Mouse (Mus musculus): ENCODE results near the gene Traf5.

The Traf5 gene

DNA sequence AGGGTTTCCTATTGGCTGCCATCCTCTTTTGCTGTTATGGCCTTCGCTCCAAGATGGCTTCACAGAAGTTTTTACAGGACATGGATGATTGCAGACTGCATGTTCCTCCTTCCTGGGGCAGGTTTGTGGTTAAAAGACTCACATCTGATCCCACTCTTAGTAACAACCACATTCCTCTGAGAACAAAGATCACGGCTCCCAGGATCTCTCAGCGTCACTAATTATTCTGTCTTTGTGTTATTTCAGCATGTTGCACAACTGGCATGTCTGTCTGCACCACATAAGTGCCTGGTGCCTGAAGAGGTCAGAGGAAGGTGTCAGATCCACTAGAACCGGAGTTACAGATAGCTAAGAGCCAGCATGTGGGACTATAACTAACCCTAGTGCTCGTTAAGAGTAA is 122.4 kb downstream of the Traf5 start:
- no peak for DNase-seq (ENCODE audit: low spot score)

GRCm38 (mm10) chr1:191964773-191965481 is 127.4 kb downstream of the Traf5 start:
- DNase-seq (ENCODE audit: low spot score) = peak; percentile 79

DNA sequence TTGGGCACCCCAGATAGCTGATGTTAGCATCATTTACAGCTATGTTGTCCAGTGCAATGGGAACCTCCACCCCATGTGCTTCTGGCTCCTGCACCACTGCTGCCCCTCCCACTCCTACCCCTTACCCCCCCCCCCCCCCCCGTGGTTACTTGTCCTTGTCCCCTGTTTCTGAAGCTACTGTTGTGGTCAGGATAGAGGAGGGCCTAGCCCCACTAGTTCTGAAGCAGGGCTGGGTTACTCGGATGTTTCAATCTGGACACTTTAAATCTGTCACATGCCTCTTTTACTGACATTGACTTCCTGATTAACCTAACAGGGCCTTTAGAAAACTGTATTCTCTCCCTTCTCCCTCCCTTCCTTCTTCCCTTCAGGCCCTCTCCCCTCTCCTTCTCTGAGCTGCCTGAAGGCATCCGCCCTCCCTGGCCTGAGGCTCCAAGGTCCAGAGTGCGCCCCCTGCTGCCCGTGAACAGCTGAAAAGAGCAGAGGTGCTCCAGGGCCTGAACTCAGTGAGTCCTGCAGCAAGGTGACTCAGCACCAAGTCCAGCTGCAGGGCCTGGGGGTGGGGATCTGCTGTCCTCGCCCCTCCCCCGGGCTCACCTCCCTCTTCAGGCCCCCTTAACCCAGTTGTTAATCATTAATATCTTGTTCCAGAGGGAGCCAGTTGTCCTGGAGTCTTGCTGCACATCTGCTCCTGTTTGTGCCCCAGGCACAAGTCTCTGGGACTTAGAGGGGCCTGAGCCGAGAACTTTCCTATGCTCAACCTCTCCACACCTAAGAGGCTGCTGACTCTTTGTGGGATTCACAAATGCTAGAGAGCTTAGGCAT is 128.2 kb downstream of the Traf5 start:
- peak; percentile 70 for DNase-seq (ENCODE audit: low spot score)

GRCm38 (mm10) chr1:191963413-191963812 is 128.9 kb downstream of the Traf5 start:
- no peak for DNase-seq (ENCODE audit: low spot score)

GRCm38 (mm10) chr1:191960946-191961345 is 131.4 kb downstream of the Traf5 start:
- DNase-seq (ENCODE audit: low spot score) = no peak

DNA sequence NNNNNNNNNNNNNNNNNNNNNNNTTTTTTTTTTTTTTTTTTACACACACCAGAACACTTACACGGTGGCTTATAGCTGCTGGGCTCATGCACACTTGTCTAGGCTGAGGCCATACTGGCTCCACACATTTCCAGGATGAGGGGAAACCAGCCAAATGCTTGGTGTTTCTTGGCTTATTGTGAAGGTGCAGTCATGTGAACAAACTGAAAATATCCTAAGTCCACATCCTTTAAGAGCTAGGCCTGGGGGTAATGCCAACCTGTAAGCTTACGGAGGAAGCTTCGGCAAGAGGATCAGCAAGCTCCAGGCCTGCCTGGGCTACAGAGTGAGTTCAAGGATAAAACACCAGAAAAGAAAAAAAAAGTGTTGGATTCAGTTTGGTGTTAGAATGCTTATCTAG is 135.0 kb downstream of the Traf5 start:
- DNase-seq (ENCODE audit: low spot score) = no peak

GRCm38 (mm10) chr1:191956871-191957270 is 135.5 kb downstream of the Traf5 start:
- DNase-seq (ENCODE audit: low spot score) = no peak

GRCm38 (mm10) chr1:191956261-191956660 is 136.1 kb downstream of the Traf5 start:
- DNase-seq (ENCODE audit: low spot score) = no peak

DNA sequence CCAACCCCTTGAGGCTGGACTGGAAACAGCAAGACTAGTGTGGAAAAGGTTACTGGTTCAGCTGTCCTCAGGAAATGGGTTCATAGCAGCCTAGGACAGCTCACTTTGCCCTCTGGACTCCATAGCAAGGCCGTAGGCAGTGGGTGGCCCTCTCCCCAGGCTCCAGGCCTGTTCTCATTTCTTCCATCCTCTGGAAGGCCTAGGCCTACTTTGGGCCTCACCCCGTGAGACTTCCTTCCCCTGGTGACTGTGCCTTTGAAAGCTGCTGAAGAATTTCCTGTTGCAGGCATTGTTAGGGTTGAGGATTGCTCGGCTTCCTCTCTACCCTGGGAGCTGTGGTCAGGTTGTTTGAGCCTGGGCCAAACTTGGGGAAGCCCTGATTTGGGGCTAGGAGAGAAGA is 137.3 kb downstream of the Traf5 start:
- no peak for DNase-seq (ENCODE audit: low spot score)

DNA sequence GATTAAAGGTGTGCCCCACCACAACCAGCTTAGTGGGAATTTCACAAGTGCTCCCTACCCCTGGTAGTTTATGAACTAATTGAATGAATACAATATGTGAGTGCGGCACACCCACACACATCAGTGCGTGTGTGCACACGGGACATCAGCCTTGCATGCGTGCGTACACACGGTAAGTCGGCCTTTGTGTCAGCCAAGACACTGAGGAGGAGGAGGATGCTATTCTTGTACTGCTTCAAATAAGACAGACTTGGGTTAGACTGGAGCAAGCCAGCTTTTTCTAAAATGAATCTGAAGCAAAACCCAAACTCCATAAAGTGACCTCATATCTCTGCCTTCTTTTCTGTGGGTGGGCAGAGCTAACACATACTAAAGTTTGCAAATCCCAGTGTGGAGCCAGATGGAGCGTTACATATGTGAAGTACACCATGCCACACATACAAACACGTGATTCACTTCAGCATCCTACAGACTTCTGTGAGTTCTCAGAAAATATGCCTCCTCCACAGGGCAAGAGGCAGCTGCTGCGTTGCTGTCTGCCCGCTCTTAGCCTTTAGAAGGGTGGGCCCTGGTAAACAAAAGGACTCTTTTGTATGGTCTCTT is 139.5 kb downstream of the Traf5 start:
- DNase-seq (ENCODE audit: low spot score) = no peak

DNA sequence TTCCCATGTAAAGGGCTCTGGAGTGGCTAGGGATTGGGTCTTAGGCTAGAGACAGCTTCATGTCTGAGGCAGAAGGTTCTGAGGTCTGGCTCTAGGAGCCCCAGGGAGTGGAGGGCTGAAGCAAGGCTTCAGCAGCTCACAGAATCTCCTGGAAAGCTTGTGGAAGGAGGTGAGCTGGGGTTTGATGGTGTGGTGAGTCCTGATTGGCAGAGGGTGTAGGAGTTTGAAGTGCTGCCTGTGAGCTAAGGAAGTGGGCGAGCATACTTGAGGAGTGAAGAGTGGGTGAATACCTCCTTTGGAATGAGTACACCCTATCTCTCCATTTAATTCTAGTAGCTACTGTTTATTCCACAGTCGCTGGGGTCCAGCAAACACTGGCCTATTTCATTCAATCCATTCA is 141.7 kb downstream of the Traf5 start:
- DNase-seq (ENCODE audit: low spot score) = no peak

DNA sequence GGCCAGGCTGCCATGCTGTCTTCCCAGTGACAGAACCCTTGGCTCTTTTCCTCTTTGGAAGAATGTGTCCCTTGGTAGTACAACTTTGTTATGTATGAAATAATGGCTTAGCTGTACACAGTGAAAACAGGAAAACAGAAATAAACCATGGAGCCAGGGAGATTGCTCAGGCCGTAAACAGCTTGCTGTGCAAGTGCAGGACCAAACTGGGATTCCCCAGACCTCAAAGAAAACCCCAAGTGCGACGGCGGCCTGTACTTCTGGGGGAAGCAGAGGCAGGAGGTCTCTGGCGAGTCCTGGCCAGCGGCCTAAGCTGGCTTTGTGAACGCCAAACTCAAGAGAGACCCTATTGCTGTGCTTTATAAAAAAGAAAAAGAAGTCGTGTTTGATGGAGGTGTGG is 143.8 kb downstream of the Traf5 start:
- no peak for DNase-seq (ENCODE audit: low spot score)

DNA sequence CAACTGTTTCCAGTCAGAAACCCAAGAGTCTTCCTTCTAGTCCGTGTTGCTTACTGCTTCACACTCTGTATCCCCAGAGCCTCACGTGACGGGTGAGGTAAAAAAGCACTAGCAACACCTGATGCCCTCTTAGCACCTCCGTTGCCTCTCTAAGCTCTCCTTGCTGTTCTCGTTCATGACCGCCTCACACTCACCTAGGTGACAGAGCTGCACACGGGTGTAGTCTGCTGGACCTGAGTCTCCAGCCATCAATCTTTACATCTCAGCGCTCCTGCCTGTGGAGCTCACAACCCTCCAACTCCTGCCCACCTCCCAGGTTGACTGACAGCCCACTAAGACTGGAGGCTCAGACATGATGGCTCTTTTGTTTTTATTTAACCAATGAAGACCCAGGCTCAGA is 144.6 kb downstream of the Traf5 start:
- no peak for DNase-seq (ENCODE audit: low spot score)

All from c-Kit-positive CD71-positive TER-119-positive erythroid progenitor cells, embryonic 14.5 days (primary cell).